Mouse (Mus musculus) T-helper 1 cell (primary cell): ENCODE results near the gene Haus2.

ENCODE experiments used
- in situ Hi-C: fragments of 300-600 bp; cut with MboI, MseI; formaldehyde crosslinking; loops from one replicate; pipeline ENCODE4 v1.15.1; 2025; ENCODE audit warnings: high pct_unique_total_duplicates

Gene Haus2

GRCm38 (mm10) chr2:120663491-120664154 lies 54.4 kb downstream of the Haus2 start:
- in situ Hi-C loops, result no loop called here

- in situ Hi-C loops, result no loop called here
Observed at GRCm38 (mm10) chr2:120667446-120667845, 58.3 kb downstream of the Haus2 start.

- in situ Hi-C loops, result no loop called here
Observed at GRCm38 (mm10) chr2:120670253-120670652, 61.1 kb downstream of the Haus2 start.
